Mouse (Mus musculus) heart, postnatal 0 days (tissue): ENCODE data around the gene Fgd6. TPM values are rescaled to one million over a fixed set of nuclear protein-coding genes. Genes with fewer than 3 reads are reported as not detected.

Source experiments
- ATAC-seq: fragments of 200-750 bp; cut with Nextera tagmentation; 2 replicates; pipeline ENCODE4 v1.8.0; 2017; ENCODE audit warnings: low read depth, moderate number of reproducible peaks, moderate library complexity; ENCODE audit not compliant: insufficient read depth
- DNase-seq: peaks from one replicate; pipeline ENCODE4 v3.0.0-alpha.2; 2016; ENCODE audit warnings: low spot score
- H3K27ac ChIP-seq: fragments of 300-500 bp; sonication (generic); 2 replicates; pipeline ENCODE4 v1.5.1; 2014; ENCODE audit warnings: low read depth, mild to moderate bottlenecking
- H3K27me3 ChIP-seq: fragments of 300-500 bp; sonication (generic); 2 replicates; pipeline ENCODE4 v1.6.1; 2014; ENCODE audit warnings: low read length, mixed read lengths; ENCODE audit not compliant: control insufficient read depth, insufficient read depth
- H3K36me3 ChIP-seq: fragments of 300-500 bp; sonication (generic); replicated peaks from 2 replicates; pipeline ENCODE4 v1.6.1; 2014; ENCODE audit warnings: low read length, mixed read lengths; ENCODE audit not compliant: control insufficient read depth, insufficient read depth
- H3K4me1 ChIP-seq: fragments of 300-500 bp; sonication (generic); 2 replicates; pipeline ENCODE4 v1.6.1; 2014; ENCODE audit warnings: antibody characterized with exemption; ENCODE audit not compliant: control insufficient read depth, insufficient read depth
- H3K4me2 ChIP-seq: fragments of 300-500 bp; sonication (generic); 2 replicates; pipeline ENCODE4 v1.6.1; 2014; ENCODE audit warnings: low read depth, mild to moderate bottlenecking, low read length, moderate library complexity
- H3K4me3 ChIP-seq: fragments of 300-500 bp; sonication (generic); 2 replicates; pipeline ENCODE4 v1.5.1; 2014; ENCODE audit warnings: low read depth, low read length
- H3K9ac ChIP-seq: fragments of 300-500 bp; sonication (generic); replicated peaks from 2 replicates; pipeline ENCODE4 v1.6.1; 2014; ENCODE audit warnings: low read depth, low read length, mixed read lengths
- H3K9me3 ChIP-seq: fragments of 300-500 bp; sonication (generic); replicated peaks from 2 replicates; pipeline ENCODE4 v1.6.1; 2016; ENCODE audit warnings: low read length; ENCODE audit not compliant: control insufficient read depth
- CTCF ChIP-seq: IDR thresholded peaks from 2 replicates; pipeline ENCODE4 v1.5.1; 2016; ENCODE audit warnings: antibody characterized with exemption, control low read depth, low read depth
- EP300 ChIP-seq: IDR thresholded peaks from 2 replicates; pipeline ENCODE4 v1.6.1; 2016; ENCODE audit warnings: antibody characterized with exemption, low read depth
- WGBS: fragments of 180-500 bp; shearing (Covaris S2); extraction: QIAGEN DNeasy Blood & Tissue Kit; methylation state at CpG from one replicate; pipeline ENCODE4 v1.1.7; 2014; 5-methylcytosine and 5-hydroxymethylcytosine counted together
- polyA plus RNA-seq: library from polyadenylated mRNA; unstranded; fragments of >200 nt; fragmentation: Nextera tagmentation; extraction: Ambion mirVana; gene quantifications from 2 replicates; pipeline ENCODE4 v1.2.1, GENCODE M21; 2015
- total RNA-seq: library from RNA; depleted of rRNA; stranded (reverse); fragments of >200 nt; gene quantifications from 2 replicates; pipeline ENCODE4 v1.2.3, GENCODE M21; 2014; ENCODE audit warnings: low replicate concordance

Gene Fgd6
- total and polyA plus RNA-seq, 2 experiments from 2014 or later, result 1.3 to 2.7 TPM

DNA sequence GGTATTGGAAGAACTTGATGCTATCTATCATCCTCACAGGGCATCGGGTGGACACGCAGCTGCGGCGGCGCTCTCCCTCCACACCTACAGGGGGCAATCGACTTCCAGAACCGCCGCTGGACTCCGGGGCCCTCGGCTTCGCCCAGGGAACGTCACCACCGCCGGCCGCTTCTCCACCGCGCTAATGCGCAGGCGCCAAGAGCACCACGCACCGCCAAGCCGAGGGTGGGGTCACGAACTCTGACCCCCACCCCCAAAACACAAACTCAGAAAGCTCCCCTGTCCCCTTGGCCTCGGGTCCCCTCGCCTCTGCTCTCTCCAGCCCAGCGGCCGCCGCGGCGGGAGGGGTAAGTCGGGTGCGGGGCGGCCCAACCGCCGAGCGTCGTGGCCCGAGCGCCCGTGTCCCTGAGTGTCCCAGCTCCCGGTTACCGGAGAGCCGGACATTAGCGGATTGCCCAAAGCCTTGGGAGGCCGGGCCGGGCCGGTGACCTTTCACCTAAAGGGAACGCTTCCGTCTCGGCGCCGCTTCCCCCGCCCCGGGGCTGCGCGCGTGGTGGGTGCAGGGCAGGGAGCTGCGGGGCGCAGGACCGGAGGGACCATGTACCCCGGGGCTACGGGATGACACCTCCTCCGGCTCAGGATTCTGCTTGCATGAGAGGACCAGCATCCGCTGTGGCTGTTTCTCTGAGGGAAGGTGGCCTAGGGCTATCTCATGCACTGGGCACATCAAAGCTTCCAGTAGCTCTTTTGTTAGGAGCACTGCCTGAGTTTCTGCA, 112.1 kb downstream of the Fgd6 start, which contains the start of gene Nr2c1:
Nr2c1 (plus strand) TSS at position 268 of the 776 bp plus-strand sequence.
- peak within 1 kb of the TSS; percentile 78 for H3K4me2 ChIP-seq
- WGBS, result 0% methylated on average over 63 of the region's 64 CpGs
- ATAC-seq, result peak; percentile 96
- H3K4me1 ChIP-seq, result peaks cover 5% of the 10 kb centered on the region; the same call in 1 of the 2 replicates
- H3K9ac ChIP-seq, result peak within 1 kb of the TSS; percentile 90
- no peaks in the 10 kb centered on the region for H3K9me3 ChIP-seq
- TF ChIP-seq CTCF (peak; percentile 58), EP300 (no peak)
- H3K4me3 ChIP-seq, result peak within 1 kb of the TSS; percentile 94
- peak within 1 kb of the TSS; percentile 94 for H3K27ac ChIP-seq
- H3K36me3 ChIP-seq, result no peaks in the 10 kb centered on the region
- peak; percentile 81 for DNase-seq
- H3K27me3 ChIP-seq, result no peaks in the 10 kb centered on the region

DNA sequence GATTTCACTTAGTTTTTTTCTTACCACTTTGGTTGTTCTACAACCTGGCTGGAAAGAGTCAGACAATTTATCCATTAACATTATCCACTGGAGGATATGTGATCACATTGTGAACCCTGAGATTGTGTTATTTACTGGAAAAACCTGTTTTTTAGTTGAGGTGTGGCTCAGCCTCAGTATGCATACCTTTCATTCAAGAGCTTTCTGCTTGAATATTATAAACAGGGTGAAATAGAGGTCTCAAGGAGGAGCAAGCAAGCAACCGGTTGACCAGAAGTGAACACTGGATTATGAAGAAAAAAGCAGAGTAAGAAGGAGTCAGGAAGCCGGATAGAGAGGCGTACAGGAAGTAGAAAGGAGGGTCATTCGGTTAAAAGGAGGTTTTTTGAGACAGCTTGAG, 115.7 kb downstream of the Fgd6 start:
- Histone ChIP-seq H3K4me1 (peaks cover 5% of the 10 kb centered on the region; the same call in 1 of the 2 replicates), H3K27ac (no peak overlapping the region), H3K4me2 (no peak overlapping the region), H3K9ac (no peak overlapping the region), H3K36me3 (0 out of 2 replicates have a peak, but pooled peaks cover 3% of the 10 kb centered on the region), H3K9me3 (no peaks in the 10 kb centered on the region), H3K27me3 (no peaks in the 10 kb centered on the region), H3K4me3 (no peak overlapping the region)
- ATAC-seq, result no peak
- WGBS, result 65% methylated on average over 4 of the region's 4 CpGs
- DNase-seq, result no peak
- TF ChIP-seq EP300 (no peak), CTCF (no peak)

DNA sequence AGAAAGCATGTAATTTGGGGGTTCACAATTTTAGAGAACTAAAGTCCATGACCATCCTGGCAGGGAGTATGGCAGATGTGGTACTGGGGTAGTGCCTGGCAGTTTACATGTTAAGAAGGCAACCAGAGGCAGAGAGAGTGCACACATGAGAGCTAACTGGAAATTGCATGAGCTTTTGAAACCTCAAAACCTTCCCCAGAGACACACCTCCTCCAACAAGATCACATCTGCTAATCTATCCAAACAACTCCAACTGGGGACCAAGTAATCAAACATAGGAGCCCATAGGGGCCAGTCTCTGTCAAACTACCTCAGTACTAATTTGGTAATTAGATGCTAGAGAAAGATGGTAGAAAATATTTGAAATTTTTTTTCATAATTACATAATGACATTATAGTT, 118.0 kb downstream of the Fgd6 start:
- Histone ChIP-seq H3K4me3 (no peak overlapping the region), H3K27me3 (no peaks in the 10 kb centered on the region), H3K4me2 (no peak overlapping the region), H3K27ac (no peak overlapping the region), H3K4me1 (peaks cover 5% of the 10 kb centered on the region; the same call in 1 of the 2 replicates), H3K36me3 (peaks cover 17% of the 10 kb centered on the region; the same call in 1 of the 2 replicates), H3K9me3 (no peaks in the 10 kb centered on the region), H3K9ac (no peak overlapping the region)
- ATAC-seq (no peak), DNase-seq (no peak)
- TF ChIP-seq CTCF, result no peak
- TF ChIP-seq EP300, result no peak

DNA sequence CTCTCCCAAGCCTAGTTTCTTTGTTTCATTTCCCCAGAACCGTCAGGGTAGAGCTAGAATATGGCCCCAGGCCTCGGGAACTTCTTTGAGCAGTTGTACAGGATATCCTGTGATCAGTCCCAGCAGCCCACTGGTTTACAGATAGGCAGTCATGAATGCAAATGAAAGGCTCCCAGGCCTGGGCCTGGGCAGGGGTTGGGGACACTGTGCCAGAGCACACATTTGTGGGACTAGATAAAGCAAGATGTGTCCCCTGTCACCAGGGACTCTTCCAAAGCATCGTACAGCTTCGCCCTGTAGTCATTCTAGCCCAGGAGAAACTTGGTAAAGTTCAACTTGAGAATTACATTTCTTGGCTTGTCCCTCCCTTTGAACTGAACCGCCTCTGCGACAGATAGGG, 123.2 kb downstream of the Fgd6 start:
- Histone ChIP-seq H3K9me3 (no peaks in the 10 kb centered on the region), H3K4me1 (no peaks in the 10 kb centered on the region), H3K4me3 (no peak overlapping the region), H3K9ac (no peak overlapping the region), H3K4me2 (no peak overlapping the region), H3K27me3 (no peaks in the 10 kb centered on the region), H3K36me3 (peaks cover 42% of the 10 kb centered on the region), H3K27ac (no peak overlapping the region)
- TF ChIP-seq EP300, result no peak
- no peak for TF ChIP-seq CTCF
- WGBS, result 79% methylated on average over 6 of the region's 6 CpGs
- no peak for DNase-seq
- ATAC-seq, result no peak

DNA sequence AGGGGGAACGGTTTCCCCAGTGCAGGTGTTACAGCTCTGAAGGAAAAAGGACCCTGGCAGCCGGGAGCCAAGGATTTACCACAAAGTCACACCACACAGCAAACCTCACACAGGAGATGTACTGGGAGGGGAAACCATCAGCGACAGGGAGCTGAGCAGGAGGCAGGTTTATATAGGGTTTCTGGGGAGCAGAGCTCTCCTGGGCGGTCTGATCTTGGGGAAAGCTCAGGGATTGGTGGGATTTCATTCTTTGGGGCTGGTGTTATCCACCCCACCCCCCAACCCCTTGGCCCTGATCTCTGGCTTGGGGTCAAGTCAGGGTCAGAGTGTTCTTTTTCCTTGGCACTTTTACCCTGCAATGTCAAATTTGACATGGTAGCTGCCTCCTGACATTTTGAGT, 123.6 kb downstream of the Fgd6 start:
- Histone ChIP-seq H3K27me3 (no peaks in the 10 kb centered on the region), H3K4me1 (no peaks in the 10 kb centered on the region), H3K36me3 (peaks cover 46% of the 10 kb centered on the region), H3K9me3 (no peaks in the 10 kb centered on the region), H3K27ac (no peak overlapping the region), H3K4me2 (no peak overlapping the region), H3K9ac (no peak overlapping the region), H3K4me3 (no peak overlapping the region)
- TF ChIP-seq CTCF, result no peak
- TF ChIP-seq EP300, result no peak
- WGBS, result 86% methylated on average over 4 of the region's 4 CpGs
- no peak for DNase-seq
- no peak for ATAC-seq
